Mouse (Mus musculus): ENCODE measurements at regions not wholly inside any gene's neighbourhood (a gene's known extent, or its start where the extent isn't known, plus 50 kb on each side); places are given as distances from the start of the nearest gene placed in this dataset.
A peak's percentile ranks its signal among the peaks of the same experiment; 100 is the strongest.
"Not testable (repeated sequence)": the region's sequence is repeated elsewhere in the genome, so short reads cannot be mapped to it uniquely, and the experiment has no call there.

- no peak for DNase-seq
Measured at GRCm38 (mm10) chr12:104637046-104638032, 114.4 kb downstream of the Dicer1 start.

- DNase-seq, result no peak
Measured at GRCm38 (mm10) chr12:104636474-104636873, 115.3 kb downstream of the Dicer1 start.

- no peak for DNase-seq
Measured at GRCm38 (mm10) chr12:104634818-104635217, 116.9 kb downstream of the Dicer1 start.

GRCm38 (mm10) chr12:104630590-104630989 lies 121.2 kb downstream of the Dicer1 start:
- DNase-seq, result no peak

GRCm38 (mm10) chr12:104629449-104629848 lies 122.3 kb downstream of the Dicer1 start:
- no peak for DNase-seq

GRCm38 (mm10) chr12:104626054-104626453 lies 125.7 kb downstream of the Dicer1 start:
- DNase-seq, result no peak

- DNase-seq, result no peak
Measured at GRCm38 (mm10) chr12:104623896-104624685, 127.7 kb downstream of the Dicer1 start.

- peak; percentile 80 for DNase-seq
Measured at GRCm38 (mm10) chr12:104617111-104617725, 134.5 kb downstream of the Dicer1 start.

GRCm38 (mm10) chr12:104614240-104614639 lies 137.5 kb downstream of the Dicer1 start:
- DNase-seq, result no peak

GRCm38 (mm10) chr12:104609767-104610166 lies 136.6 kb upstream of the Gsc start:
- DNase-seq, result no peak

GRCm38 (mm10) chr12:104608956-104609355 lies 135.8 kb upstream of the Gsc start:
- DNase-seq, result not testable (repeated sequence)

- DNase-seq, result no peak
Measured at GRCm38 (mm10) chr12:104607410-104607809, 134.3 kb upstream of the Gsc start.

GRCm38 (mm10) chr12:104605535-104606399 lies 132.6 kb upstream of the Gsc start:
- no peak for DNase-seq

GRCm38 (mm10) chr12:104598056-104598455 lies 124.9 kb upstream of the Gsc start:
- no peak for DNase-seq

GRCm38 (mm10) chr12:104593526-104594155 lies 120.5 kb upstream of the Gsc start:
- peak; percentile 64 for DNase-seq

- no peak for DNase-seq
Measured at GRCm38 (mm10) chr12:104592791-104593525, 119.8 kb upstream of the Gsc start.

GRCm38 (mm10) chr12:104591571-104591970 lies 118.4 kb upstream of the Gsc start:
- no peak for DNase-seq

- no peak for DNase-seq
Measured at GRCm38 (mm10) chr12:104590291-104590690, 117.2 kb upstream of the Gsc start.

GRCm38 (mm10) chr12:104584408-104584807 lies 111.3 kb upstream of the Gsc start:
- no peak for DNase-seq

GRCm38 (mm10) chr12:104580796-104581195 lies 107.7 kb upstream of the Gsc start:
- DNase-seq, result no peak

- no peak for DNase-seq
Measured at GRCm38 (mm10) chr12:104567622-104568021, 94.5 kb upstream of the Gsc start.
